Mouse (Mus musculus) midbrain, embryonic 16.5 days (tissue): ENCODE measurements around the gene Mrps6. TPM values are rescaled to one million over a fixed set of nuclear protein-coding genes. Genes with fewer than 3 reads are reported as not detected.

Experiments used
- ATAC-seq: fragments of 200-750 bp; cut with Nextera tagmentation; 2 replicates; pipeline ENCODE4 v1.8.0; 2017; ENCODE audit warnings: moderate TSS enrichment
- H3K27ac ChIP-seq: fragments of 300-500 bp; sonication (generic); 2 replicates; pipeline ENCODE4 v1.5.1; 2014; ENCODE audit warnings: mild to moderate bottlenecking, low read length, mixed read lengths
- H3K27me3 ChIP-seq: fragments of 300-500 bp; sonication (generic); 2 replicates; pipeline ENCODE4 v1.6.1; 2014; ENCODE audit warnings: low read depth, low read length, mixed read lengths; ENCODE audit not compliant: control insufficient read depth, insufficient read depth
- H3K36me3 ChIP-seq: fragments of 300-500 bp; sonication (generic); 2 replicates; pipeline ENCODE4 v1.6.1; 2014; ENCODE audit warnings: mild to moderate bottlenecking, low read length, moderate library complexity, mixed read lengths; ENCODE audit not compliant: control insufficient read depth, insufficient read depth
- H3K4me1 ChIP-seq: fragments of 300-500 bp; sonication (generic); 2 replicates; pipeline ENCODE4 v1.6.1; 2014; ENCODE audit warnings: mild to moderate bottlenecking, low read length, mixed read lengths; ENCODE audit not compliant: control insufficient read depth, insufficient read depth
- H3K4me2 ChIP-seq: fragments of 300-500 bp; sonication (generic); 2 replicates; pipeline ENCODE4 v1.6.1; 2014; ENCODE audit warnings: mild to moderate bottlenecking, low read length, mixed read lengths
- H3K4me3 ChIP-seq: fragments of 300-500 bp; sonication (generic); 2 replicates; pipeline ENCODE4 v1.5.1; 2014; ENCODE audit warnings: low read depth, mild to moderate bottlenecking, low read length, moderate library complexity, mixed read lengths
- H3K9ac ChIP-seq: fragments of 300-500 bp; sonication (generic); 2 replicates; pipeline ENCODE4 v1.6.1; 2014; ENCODE audit warnings: low read depth, low read length, mixed read lengths
- H3K9me3 ChIP-seq: fragments of 300-500 bp; sonication (generic); replicated peaks from 2 replicates; pipeline ENCODE4 v1.6.1; 2014; ENCODE audit warnings: mild to moderate bottlenecking, low read length, mixed read lengths; ENCODE audit not compliant: control insufficient read depth, poor library complexity, severe bottlenecking
- WGBS: fragments of 180-500 bp; shearing (Covaris S2); extraction: QIAGEN DNeasy Blood & Tissue Kit; methylation state at CpG from one replicate; pipeline ENCODE4 v1.1.7; 2014; 5-methylcytosine and 5-hydroxymethylcytosine counted together
- polyA plus RNA-seq: library from polyadenylated mRNA; unstranded; fragments of >200 nt; fragmentation: Nextera tagmentation; extraction: Ambion mirVana; gene quantifications from 2 replicates; pipeline ENCODE4 v1.2.1, GENCODE M21; 2015

Gene Mrps6
- polyA plus RNA-seq, result 169 and 177 TPM in 2 replicates

DNA sequence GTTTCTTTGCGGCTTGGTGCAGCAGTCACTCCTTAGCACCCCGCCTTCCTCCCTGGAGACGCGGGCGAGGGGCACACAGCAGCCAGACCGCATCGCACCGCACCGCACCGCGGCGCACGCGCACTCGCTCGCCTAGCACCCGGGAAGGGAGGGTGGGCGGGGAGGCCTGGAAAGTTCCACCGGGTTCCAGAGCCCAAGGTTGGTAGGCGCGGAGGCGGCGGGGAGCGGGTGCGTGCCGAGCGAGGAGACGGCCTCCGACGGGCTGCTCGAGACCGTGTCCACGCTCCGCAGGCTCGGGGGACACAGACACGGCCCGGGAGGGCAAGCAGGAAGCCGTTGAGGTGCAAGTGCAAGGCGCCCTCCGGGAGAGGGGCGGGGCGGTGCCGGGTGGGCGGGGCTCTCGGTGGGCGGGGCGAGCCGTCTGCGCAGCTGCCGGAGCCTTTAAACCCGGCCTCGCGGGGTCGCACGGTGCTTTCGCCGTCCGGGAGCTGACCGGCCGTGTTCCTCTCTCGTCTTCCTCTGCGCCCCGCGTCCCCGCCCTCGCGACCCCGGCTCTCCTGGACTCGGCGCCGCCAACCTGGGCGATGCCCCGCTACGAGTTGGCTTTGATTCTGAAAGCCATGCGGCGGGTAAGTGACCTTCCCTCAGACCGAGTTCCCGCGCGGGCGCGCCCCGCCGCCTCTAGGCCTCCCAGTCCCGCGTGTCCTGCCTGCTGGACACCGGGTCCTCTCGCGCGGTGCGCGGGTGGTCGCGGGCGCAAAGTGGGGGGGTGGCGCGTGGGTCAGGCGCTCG is at the start of gene Mrps6, which contains the start of the genes Gm49711 and Slc5a3:
Gene Mrps6, plus strand, starts transcription at position 419 of the 792 bp plus-strand sequence.
Gene Gm49711, plus strand, starts transcription at position 465 of the 792 bp plus-strand sequence.
Gene Slc5a3, plus strand, starts transcription at position 471 of the 792 bp plus-strand sequence.
- Histone ChIP-seq H3K27me3 (no peaks in the 10 kb centered on the region), H3K4me3 (peak within 1 kb of the TSS; percentile 98), H3K4me2 (peak within 1 kb of the TSS; percentile 94), H3K9ac (peak within 1 kb of the TSS; percentile 80), H3K4me1 (peaks cover 24% of the 10 kb centered on the region), H3K27ac (peak within 1 kb of the TSS; percentile 88), H3K36me3 (no peaks in the 10 kb centered on the region; the same call in 1 of the 2 replicates), H3K9me3 (no peaks in the 10 kb centered on the region; the same call in 1 of the 2 replicates)
- ATAC-seq, result peak; percentile 96
- 0% methylated on average over 80 of the region's 99 CpGs for WGBS

DNA sequence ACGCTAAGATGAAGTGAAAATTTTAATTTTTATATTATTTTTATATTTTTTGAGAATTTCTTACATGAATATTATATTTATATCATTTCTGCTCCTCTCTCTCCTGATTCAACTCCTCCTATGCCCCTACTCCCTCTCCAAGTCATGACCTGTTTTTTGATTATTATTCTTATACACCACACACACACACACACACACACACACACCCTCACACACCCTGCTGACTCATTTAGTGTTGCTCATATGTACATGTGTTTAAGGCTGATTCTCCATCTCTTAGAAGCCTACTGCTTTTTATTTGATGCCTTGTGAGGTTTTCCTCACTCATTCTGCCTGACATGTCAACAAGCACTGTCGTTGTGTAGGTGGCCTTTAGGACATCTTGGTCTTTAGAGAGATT is 48.5 kb upstream of the Mrps6 start:
- Histone ChIP-seq H3K4me2 (no peak overlapping the region), H3K27ac (no peak overlapping the region), H3K4me1 (no peaks in the 10 kb centered on the region), H3K36me3 (no peaks in the 10 kb centered on the region), H3K9ac (no peak overlapping the region), H3K9me3 (no peaks in the 10 kb centered on the region), H3K4me3 (no peak overlapping the region), H3K27me3 (no peaks in the 10 kb centered on the region)
- 87% methylated on average over 2 of the region's 2 CpGs for WGBS
- no peak for ATAC-seq

DNA sequence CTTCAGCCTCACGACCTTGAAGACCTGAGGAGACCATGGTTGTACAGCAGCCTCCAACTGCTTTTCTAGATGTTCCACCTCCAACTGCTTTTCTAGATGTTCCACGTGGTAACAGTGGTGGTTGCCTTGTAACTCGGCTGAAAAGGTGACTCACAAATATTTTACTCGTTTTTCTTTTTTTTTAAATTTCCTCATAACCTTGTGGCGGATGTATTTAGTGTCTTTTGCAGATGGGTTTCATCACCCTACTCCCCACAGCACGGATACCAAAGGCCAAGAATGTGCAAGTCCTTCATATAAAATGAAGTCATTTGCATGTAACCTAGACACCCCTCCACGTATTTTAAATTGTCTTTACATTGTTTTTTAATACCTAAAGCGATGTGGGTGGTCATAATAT is 41.3 kb upstream of the Mrps6 start:
- Histone ChIP-seq H3K9ac (no peak overlapping the region), H3K9me3 (no peaks in the 10 kb centered on the region), H3K4me3 (no peak overlapping the region), H3K4me1 (peaks cover 9% of the 10 kb centered on the region), H3K36me3 (no peaks in the 10 kb centered on the region), H3K27me3 (no peaks in the 10 kb centered on the region), H3K4me2 (no peak overlapping the region), H3K27ac (no peak overlapping the region)
- ATAC-seq, result no peak
- WGBS, result 91% methylated on average over 8 of the region's 8 CpGs

DNA sequence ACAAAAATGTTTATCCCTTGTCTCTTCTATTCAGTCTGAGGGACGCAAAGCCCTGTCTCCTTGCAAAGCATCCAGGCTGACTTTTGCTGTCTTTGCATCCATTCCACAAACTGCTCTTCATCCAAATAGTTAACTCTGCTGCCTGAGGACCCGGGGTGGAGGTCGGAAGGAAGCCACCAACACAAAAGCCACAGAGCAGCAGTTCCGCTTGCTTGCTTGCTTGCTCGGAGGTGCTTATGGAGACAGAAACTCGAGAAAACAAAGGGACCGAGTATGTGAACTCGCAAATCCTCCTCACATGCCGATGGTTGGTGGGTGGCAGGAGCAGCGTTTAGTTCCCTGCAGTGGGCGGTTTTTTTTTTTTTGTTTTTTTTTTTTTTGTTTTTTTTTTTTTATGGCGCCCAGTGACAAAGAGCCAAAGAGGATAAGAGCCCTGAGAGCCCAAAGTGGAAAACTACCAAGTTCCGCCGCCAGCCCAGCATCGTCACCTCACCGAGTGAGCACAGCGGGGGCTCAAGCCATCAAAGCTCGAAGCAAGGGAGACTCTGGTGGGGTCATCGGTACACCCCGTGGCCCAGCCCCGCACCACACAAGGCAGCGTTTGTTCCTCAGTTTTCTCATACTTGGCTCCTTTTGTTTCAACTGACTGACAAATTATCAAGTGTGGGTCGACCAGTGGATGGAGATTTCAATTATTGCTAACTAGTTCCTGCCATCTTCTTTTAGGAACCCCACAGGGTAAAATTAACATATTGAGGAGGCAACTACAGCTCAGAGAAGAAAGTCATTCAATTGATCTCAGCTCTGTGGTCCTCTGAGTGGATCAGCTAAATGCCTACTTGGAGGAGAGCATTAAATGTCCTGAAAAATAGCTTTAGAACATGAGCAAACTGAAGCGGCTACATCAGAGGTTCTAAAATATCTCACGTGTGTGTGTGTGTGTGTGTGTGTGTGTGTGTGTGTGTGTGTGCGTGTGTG is 38.6 kb upstream of the Mrps6 start:
- H3K4me3 ChIP-seq, result peak overlapping the region; percentile 40
- peaks cover 9% of the 10 kb centered on the region for H3K4me1 ChIP-seq
- H3K27me3 ChIP-seq, result no peaks in the 10 kb centered on the region
- peak overlapping the region; percentile 62 for H3K27ac ChIP-seq
- WGBS, result 6% methylated on average over 26 of the region's 26 CpGs
- ATAC-seq, result peak; percentile 71; the same call in 1 of the 2 replicates
- no peaks in the 10 kb centered on the region for H3K36me3 ChIP-seq
- H3K9ac ChIP-seq, result peak overlapping the region; percentile 42
- peak overlapping the region; percentile 70 for H3K4me2 ChIP-seq
- H3K9me3 ChIP-seq, result no peaks in the 10 kb centered on the region

DNA sequence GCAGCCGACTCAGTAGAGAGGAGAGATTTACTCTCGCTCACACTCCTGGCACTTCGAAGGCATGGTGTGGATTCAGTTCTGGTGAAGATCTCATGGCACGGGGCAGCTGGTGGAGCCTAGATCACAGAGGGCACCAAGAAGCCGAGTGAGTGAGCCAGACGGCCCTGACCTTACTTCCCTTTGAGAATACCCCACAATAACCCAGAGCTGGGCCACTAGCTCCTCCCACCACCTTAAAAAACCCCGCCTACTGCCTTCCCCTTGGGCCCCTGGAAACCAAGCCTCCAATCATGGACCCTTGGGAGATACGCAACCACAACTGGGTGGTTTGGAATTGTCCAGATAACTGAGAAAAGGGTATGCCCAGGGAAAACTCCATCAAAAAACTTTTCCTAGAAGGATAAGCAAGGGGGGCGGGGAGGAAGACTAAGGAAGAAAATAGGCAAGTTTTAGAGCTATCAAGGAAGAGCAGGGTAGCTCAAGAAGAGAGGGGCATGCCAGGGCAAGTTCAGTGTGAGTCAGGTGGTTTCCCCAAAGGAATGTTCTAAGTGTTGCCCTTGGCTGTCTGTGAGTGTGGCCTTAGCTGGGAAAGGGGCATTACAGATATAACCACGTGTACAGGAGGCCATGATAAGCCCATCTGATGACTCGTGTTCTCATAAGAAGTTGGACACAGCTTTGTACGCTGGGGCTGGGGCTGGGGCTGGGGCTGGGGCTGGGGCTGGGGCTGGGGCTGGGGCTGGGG is 36.2 kb upstream of the Mrps6 start:
- Histone ChIP-seq H3K36me3 (no peaks in the 10 kb centered on the region), H3K4me1 (peaks cover 9% of the 10 kb centered on the region), H3K4me3 (no peak overlapping the region), H3K27me3 (no peaks in the 10 kb centered on the region), H3K4me2 (no peak overlapping the region), H3K9ac (no peak overlapping the region), H3K27ac (no peak overlapping the region), H3K9me3 (no peaks in the 10 kb centered on the region)
- WGBS, result 88% methylated on average over 12 of the region's 12 CpGs
- no peak for ATAC-seq

DNA sequence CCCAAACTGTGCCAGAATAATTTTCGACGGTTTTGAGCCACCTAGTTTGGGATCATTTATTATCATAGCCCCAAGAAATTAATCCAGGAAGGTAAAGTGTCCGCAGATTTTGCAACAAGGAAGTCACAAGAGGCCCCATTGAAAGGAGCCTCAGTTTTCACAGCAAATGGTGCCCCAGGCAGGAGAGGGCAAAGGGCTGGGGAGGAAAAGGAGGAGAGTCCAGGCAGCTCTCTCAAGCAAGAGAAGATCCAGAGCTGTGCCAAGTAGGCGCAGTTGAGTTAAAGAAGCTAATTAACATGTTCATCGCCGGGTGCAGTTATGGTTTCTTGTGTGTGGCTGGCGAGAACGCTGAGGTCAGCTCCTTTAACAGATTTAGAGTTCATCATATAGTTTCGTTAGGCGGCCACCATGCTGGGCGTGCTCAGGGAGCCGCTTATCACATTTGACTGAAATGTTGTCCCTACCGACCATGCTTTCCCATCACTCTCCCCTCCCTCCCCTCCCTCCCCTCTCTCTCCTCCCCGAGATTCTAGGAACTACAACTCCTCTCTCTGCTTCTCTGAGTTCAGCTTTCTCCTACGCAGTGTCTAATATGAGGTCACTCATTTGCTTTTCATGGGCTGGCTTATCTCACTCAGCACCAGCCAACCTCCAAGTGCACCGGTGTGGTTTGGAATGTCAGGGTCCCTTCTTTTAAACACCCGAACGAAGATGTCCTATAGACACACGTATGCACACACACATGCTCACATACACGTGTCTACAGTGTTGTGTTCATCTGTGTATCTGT is 35.4 kb upstream of the Mrps6 start:
- H3K4me2 ChIP-seq, result no peak overlapping the region
- ATAC-seq, result no peak
- no peaks in the 10 kb centered on the region for H3K9me3 ChIP-seq
- H3K36me3 ChIP-seq, result no peaks in the 10 kb centered on the region
- no peaks in the 10 kb centered on the region for H3K27me3 ChIP-seq
- peaks cover 9% of the 10 kb centered on the region for H3K4me1 ChIP-seq
- no peak overlapping the region for H3K9ac ChIP-seq
- H3K27ac ChIP-seq, result no peak overlapping the region
- no peak overlapping the region for H3K4me3 ChIP-seq
- WGBS, result 76% methylated on average over 20 of the region's 20 CpGs

DNA sequence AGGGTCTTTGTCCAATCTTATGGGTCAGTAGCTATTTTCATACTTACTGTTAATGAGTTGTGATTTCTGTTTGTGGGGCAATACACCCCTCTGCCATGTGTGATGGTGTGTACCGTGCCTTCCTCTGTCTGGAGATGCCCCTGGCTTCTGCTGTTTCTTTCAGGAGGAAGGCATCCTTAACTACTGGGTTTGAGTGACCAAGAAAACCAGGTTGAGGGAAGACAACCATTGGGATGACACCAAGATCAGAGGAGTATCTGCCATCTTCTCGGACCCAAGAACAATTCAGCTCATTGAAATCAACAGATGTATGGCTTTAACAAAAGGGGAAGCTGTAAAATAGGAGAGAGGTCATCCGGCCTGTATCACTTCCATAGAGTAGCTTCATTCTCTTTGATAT is 24.8 kb upstream of the Mrps6 start:
- H3K27me3 ChIP-seq, result no peaks in the 10 kb centered on the region
- H3K4me3 ChIP-seq, result no peak overlapping the region
- H3K4me1 ChIP-seq, result no peaks in the 10 kb centered on the region
- H3K4me2 ChIP-seq, result no peak overlapping the region
- no peak overlapping the region for H3K9ac ChIP-seq
- 94% methylated on average over 3 of the region's 3 CpGs for WGBS
- H3K9me3 ChIP-seq, result no peaks in the 10 kb centered on the region
- H3K27ac ChIP-seq, result no peak overlapping the region
- no peaks in the 10 kb centered on the region for H3K36me3 ChIP-seq
- no peak for ATAC-seq

DNA sequence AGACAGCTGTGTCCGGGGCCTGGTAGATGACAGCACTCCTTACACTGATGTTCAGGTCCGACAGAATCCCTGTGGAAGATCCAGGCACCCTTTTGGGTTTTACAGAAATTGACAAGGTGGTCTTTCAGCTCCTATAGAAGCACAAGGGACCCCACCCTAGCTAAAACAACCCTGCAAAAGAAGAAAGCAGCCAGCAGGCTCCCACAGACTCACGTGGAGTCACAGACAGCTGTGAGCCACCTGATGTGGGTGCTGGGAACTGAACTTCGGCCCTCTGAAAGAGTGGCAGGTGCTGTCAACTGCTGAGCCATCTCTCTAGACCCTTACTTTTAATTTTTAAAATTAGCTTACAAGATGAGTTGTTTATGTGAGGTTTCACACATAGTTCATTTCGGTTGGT is 23.4 kb upstream of the Mrps6 start:
- Histone ChIP-seq H3K9ac (no peak overlapping the region), H3K4me2 (no peak overlapping the region), H3K4me1 (no peaks in the 10 kb centered on the region), H3K4me3 (no peak overlapping the region), H3K27ac (no peak overlapping the region), H3K9me3 (no peaks in the 10 kb centered on the region), H3K36me3 (no peaks in the 10 kb centered on the region), H3K27me3 (no peaks in the 10 kb centered on the region)
- 71% methylated on average over 5 of the region's 5 CpGs for WGBS
- ATAC-seq, result no peak
